16 mouse cellular contexts compared by ENCODE assay signal in genomic region chr1:51688224-51688545, GRCm38 (mm10).
A peak's percentile ranks its signal among the peaks of the same experiment; 100 is the strongest.
DNase-seq lines count a peak whose midpoint lies in the region; ATAC-seq and TF ChIP-seq lines count a peak whose summit lies in the region.
"Had no signal": no experiment of that assay in that cellular context is flagged by ENCODE, and none has a peak within 500 bp of the region (broad histone marks: within the 10 kb centered on the region; RNA-seq: fewer than 3 reads in every experiment).

No protein-coding gene starts in this region.

- H3K4me1 ChIP-seq in midbrain, embryonic 13.5 days (replicated peaks): peaks cover 21% of the 10 kb centered on the region
- H3K4me1 ChIP-seq in midbrain, embryonic 10.5 days: peaks cover 11% of the 10 kb centered on the region
- peaks cover 4% of the 10 kb centered on the region; the same call in 1 of the 2 replicates for H3K4me1 ChIP-seq in forebrain, embryonic 16.5 days (replicated peaks; ENCODE audit: control insufficient read depth, insufficient read depth, low read length)
- no peaks in the 10 kb centered on the region for H3K4me1 ChIP-seq in hindbrain, postnatal 0 days (ENCODE audit: insufficient read depth, low read length)
- H3K4me1 ChIP-seq: lung, embryonic 15.5 days; stomach, embryonic 15.5 days had no signal

- peak; percentile 57 for ATAC-seq in midbrain, embryonic 13.5 days
- no peak for ATAC-seq in forebrain, embryonic 16.5 days
- peak; percentile 48; the same call in 1 of the 2 replicates for ATAC-seq in hindbrain, postnatal 0 days

- TF ChIP-seq CTCF in hindbrain, postnatal 0 days (IDR thresholded peaks at IDR 0.05; ENCODE audit: low read depth): no peak

- H3K27me3 ChIP-seq in midbrain, embryonic 13.5 days: no peaks in the 10 kb centered on the region
- H3K27me3 ChIP-seq in midbrain, embryonic 10.5 days (ENCODE audit: low read depth, poor library complexity, severe bottlenecking): peaks cover 26% of the 10 kb centered on the region
- H3K27me3 ChIP-seq in forebrain, embryonic 16.5 days (replicated peaks; ENCODE audit: control insufficient read depth, insufficient read depth, low read length): no peaks in the 10 kb centered on the region
- no peaks in the 10 kb centered on the region for H3K27me3 ChIP-seq in hindbrain, postnatal 0 days (ENCODE audit: insufficient read depth, low read length)
- H3K27me3 ChIP-seq: lung, embryonic 15.5 days; stomach, embryonic 15.5 days had no signal

- no peaks in the 10 kb centered on the region for H3K36me3 ChIP-seq in midbrain, embryonic 13.5 days
- no peaks in the 10 kb centered on the region for H3K36me3 ChIP-seq in midbrain, embryonic 10.5 days
- no peaks in the 10 kb centered on the region for H3K36me3 ChIP-seq in forebrain, embryonic 16.5 days (ENCODE audit: control insufficient read depth, insufficient read depth)
- H3K36me3 ChIP-seq in hindbrain, postnatal 0 days (ENCODE audit: insufficient read depth, low read length): no peaks in the 10 kb centered on the region
- H3K36me3 ChIP-seq: lung, embryonic 15.5 days; stomach, embryonic 15.5 days had no signal

- no peaks in the 10 kb centered on the region for H3K9me3 ChIP-seq in midbrain, embryonic 13.5 days
- H3K9me3 ChIP-seq in midbrain, embryonic 10.5 days (replicated peaks): no peaks in the 10 kb centered on the region
- no peaks in the 10 kb centered on the region for H3K9me3 ChIP-seq in forebrain, embryonic 16.5 days (ENCODE audit: control insufficient read depth, low read length)
- H3K9me3 ChIP-seq in hindbrain, postnatal 0 days (ENCODE audit: low read length): no peaks in the 10 kb centered on the region
- H3K9me3 ChIP-seq: lung, embryonic 15.5 days; stomach, embryonic 15.5 days had no signal

- H3K4me2 ChIP-seq in midbrain, embryonic 13.5 days (replicated peaks): 0 out of 2 replicates have a peak overlapping the region, but pooled peaks have one; percentile 7
- H3K4me2 ChIP-seq in forebrain, embryonic 16.5 days (ENCODE audit: low read length): no peak overlapping the region
- no peak overlapping the region for H3K4me2 ChIP-seq in hindbrain, postnatal 0 days (ENCODE audit: low read depth, low read length)
- H3K4me2 ChIP-seq: heart, embryonic 11.5 days; stomach, embryonic 15.5 days had no signal

- H3K27ac ChIP-seq in midbrain, embryonic 13.5 days: peak overlapping the region; percentile 83
- H3K27ac ChIP-seq in midbrain, embryonic 10.5 days (replicated peaks): no peak overlapping the region
- H3K27ac ChIP-seq in forebrain, embryonic 16.5 days (ENCODE audit: low read length): peak overlapping the region; percentile 58
- H3K27ac ChIP-seq in hindbrain, postnatal 0 days: peak overlapping the region; percentile 57
- H3K27ac ChIP-seq: kidney, postnatal 0 days; liver, embryonic 14.5 days; lung, embryonic 15.5 days; stomach, embryonic 15.5 days had no signal

- no peak overlapping the region for H3K4me3 ChIP-seq in midbrain, embryonic 13.5 days (replicated peaks)
- no peak overlapping the region for H3K4me3 ChIP-seq in midbrain, embryonic 10.5 days
- no peak overlapping the region for H3K4me3 ChIP-seq in forebrain, embryonic 16.5 days (replicated peaks; ENCODE audit: low read length)
- no peak overlapping the region for H3K4me3 ChIP-seq in hindbrain, postnatal 0 days (ENCODE audit: low read length)
- H3K4me3 ChIP-seq: lung, embryonic 15.5 days; stomach, embryonic 15.5 days had no signal

- no peak for DNase-seq in midbrain, embryonic 10.5 days (ENCODE audit: low spot score)
- no peak for DNase-seq in hindbrain, postnatal 0 days (ENCODE audit: low spot score)
- DNase-seq in cerebellum, postnatal 4 days (ENCODE audit: low spot score in 2 of 2): no peak
- no peak for DNase-seq in frontal cortex, postnatal 10 days (ENCODE audit: low spot score in 2 of 2)
- DNase-seq in urinary bladder, adult 18-20 months (ENCODE audit: low spot score in 2 of 2): no peak
- DNase-seq: cerebellum, adult 18-20 months; heart, postnatal 10 days; kidney, adult 18-20 months; thymus, adult 2 months had no signal

- H3K9ac ChIP-seq in midbrain, embryonic 13.5 days (replicated peaks): 0 out of 2 replicates have a peak overlapping the region, but pooled peaks have one; percentile 11
- no peak overlapping the region for H3K9ac ChIP-seq in forebrain, embryonic 16.5 days (replicated peaks; ENCODE audit: low read depth, low read length)
- H3K9ac ChIP-seq in hindbrain, postnatal 0 days (replicated peaks; ENCODE audit: low read length): no peak overlapping the region
- H3K9ac ChIP-seq: liver, embryonic 14.5 days; lung, embryonic 15.5 days; stomach, embryonic 15.5 days had no signal

- WGBS in midbrain, embryonic 13.5 days: 30% methylated on average over 1 of the region's 1 CpGs
- WGBS in midbrain, embryonic 10.5 days: 34% methylated on average over 1 of the region's 1 CpGs
- WGBS in forebrain, embryonic 16.5 days: 17% methylated on average over 1 of the region's 1 CpGs
- WGBS in hindbrain, postnatal 0 days: 15% methylated on average over 1 of the region's 1 CpGs
